Mouse (Mus musculus): Measurements from ENCODE around the gene Gm16253. TPM values are rescaled to one million over a fixed set of nuclear protein-coding genes. Genes with fewer than 3 reads are reported as not detected.

The Gm16253 gene
- polyA plus RNA-seq, 2 experiments: 0.19 to 0.37 TPM

GRCm38 (mm10) chr3:96556651-96557635, 19.8 kb upstream of the Gm16253 start:
- H3K4me2 ChIP-seq (replicated peaks; ENCODE audit: low read depth, low read length, severe bottlenecking): peak overlapping the region; percentile 79
- no peak for DNase-seq (ENCODE audit: low spot score)
- peak overlapping the region; percentile 58 for H3K9ac ChIP-seq (ENCODE audit: low read depth, low read length, severe bottlenecking)
- ATAC-seq (ENCODE audit: low FRiP score, low read depth): no peak
- no peak for TF ChIP-seq POLR2A (IDR thresholded peaks at IDR 0.05; ENCODE audit: borderline replicate concordance, extremely low read depth, insufficient read depth, insufficient read length)
- H3K36me3 ChIP-seq (ENCODE audit: control insufficient read depth, insufficient read depth, low read length): peaks cover 25% of the 10 kb centered on the region
- peak overlapping the region; percentile 82 for H3K27ac ChIP-seq (replicated peaks; ENCODE audit: low read depth, low read length)
- H3K4me3 ChIP-seq (replicated peaks; ENCODE audit: low read length): peak overlapping the region; percentile 60
- H3K4me1 ChIP-seq (ENCODE audit: control insufficient read depth, insufficient read depth, low read length): peaks cover 39% of the 10 kb centered on the region
- no peaks in the 10 kb centered on the region for H3K9me3 ChIP-seq (ENCODE audit: control insufficient read depth, low read length)
- WGBS: 11% methylated on average over 22 of the region's 22 CpGs
- H3K27me3 ChIP-seq (ENCODE audit: control insufficient read depth, insufficient read depth, low read length): no peaks in the 10 kb centered on the region

DNA sequence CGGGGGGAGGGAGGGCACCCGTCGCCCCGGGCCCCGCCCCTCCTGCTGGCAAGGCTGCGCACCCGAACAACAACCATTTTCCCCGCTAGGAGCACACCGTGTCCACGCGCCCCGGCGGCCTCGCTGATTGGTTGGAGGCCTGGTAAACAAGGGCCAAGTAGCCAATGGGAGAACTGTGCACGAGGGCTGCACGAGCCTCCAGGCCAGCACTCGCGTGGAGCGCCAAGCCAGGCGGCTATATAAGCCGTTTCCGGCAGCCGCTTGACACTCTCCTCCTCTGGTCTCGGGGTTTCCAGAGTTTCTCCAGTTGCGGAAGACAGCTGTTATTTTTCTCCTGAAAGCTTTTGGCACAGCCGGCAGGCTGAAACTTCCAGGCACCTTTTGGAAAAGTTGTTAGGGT, 19.1 kb upstream of the Gm16253 start, which contains the start of gene Txnip:
Txnip (plus strand) TSS at position 264 of the 400 bp plus-strand sequence.
- Histone ChIP-seq H3K9me3 (ENCODE audit: control insufficient read depth, low read length) (no peaks in the 10 kb centered on the region), H3K4me3 (replicated peaks; ENCODE audit: low read length) (peak within 1 kb of the TSS; percentile 60), H3K9ac (ENCODE audit: low read depth, low read length, severe bottlenecking) (peak within 1 kb of the TSS; percentile 89), H3K4me2 (replicated peaks; ENCODE audit: low read depth, low read length, severe bottlenecking) (peak within 1 kb of the TSS; percentile 79), H3K36me3 (ENCODE audit: control insufficient read depth, insufficient read depth, low read length) (peaks cover 25% of the 10 kb centered on the region), H3K27me3 (ENCODE audit: control insufficient read depth, insufficient read depth, low read length) (no peaks in the 10 kb centered on the region), H3K27ac (replicated peaks; ENCODE audit: low read depth, low read length) (peak within 1 kb of the TSS; percentile 82), H3K4me1 (ENCODE audit: control insufficient read depth, insufficient read depth, low read length) (peaks cover 39% of the 10 kb centered on the region)
- 4% methylated on average over 26 of the region's 26 CpGs for WGBS
- ATAC-seq (ENCODE audit: low FRiP score, low read depth): peak; percentile 99
- peak; percentile 100; the same call in 1 of the 2 replicates for TF ChIP-seq POLR2A (IDR thresholded peaks at IDR 0.05; ENCODE audit: borderline replicate concordance, extremely low read depth, insufficient read depth, insufficient read length)
- peak; percentile 100 for DNase-seq (ENCODE audit: low spot score)

DNA sequence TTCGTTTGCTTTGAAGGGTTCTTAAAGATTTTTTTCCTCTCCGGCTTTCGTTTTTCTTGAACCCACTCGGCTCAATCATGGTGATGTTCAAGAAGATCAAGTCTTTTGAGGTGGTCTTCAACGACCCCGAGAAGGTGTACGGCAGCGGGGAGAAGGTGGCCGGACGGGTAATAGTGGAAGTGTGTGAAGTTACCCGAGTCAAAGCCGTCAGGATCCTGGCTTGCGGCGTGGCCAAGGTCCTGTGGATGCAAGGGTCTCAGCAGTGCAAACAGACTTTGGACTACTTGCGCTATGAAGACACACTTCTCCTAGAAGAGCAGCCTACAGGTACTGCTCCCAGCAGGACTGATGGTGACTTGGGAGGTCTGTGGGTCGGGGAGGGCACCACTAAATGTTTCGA, 18.6 kb upstream of the Gm16253 start:
- TF ChIP-seq POLR2A (IDR thresholded peaks at IDR 0.05; ENCODE audit: borderline replicate concordance, extremely low read depth, insufficient read depth, insufficient read length): no peak
- Histone ChIP-seq H3K27ac (replicated peaks; ENCODE audit: low read depth, low read length) (peak overlapping the region; percentile 81), H3K9me3 (ENCODE audit: control insufficient read depth, low read length) (no peaks in the 10 kb centered on the region), H3K4me3 (replicated peaks; ENCODE audit: low read length) (peak overlapping the region; percentile 60), H3K27me3 (ENCODE audit: control insufficient read depth, insufficient read depth, low read length) (no peaks in the 10 kb centered on the region), H3K9ac (ENCODE audit: low read depth, low read length, severe bottlenecking) (peak overlapping the region; percentile 89), H3K36me3 (ENCODE audit: control insufficient read depth, insufficient read depth, low read length) (peaks cover 25% of the 10 kb centered on the region), H3K4me2 (replicated peaks; ENCODE audit: low read depth, low read length, severe bottlenecking) (peak overlapping the region; percentile 79), H3K4me1 (ENCODE audit: control insufficient read depth, insufficient read depth, low read length) (peaks cover 39% of the 10 kb centered on the region)
- DNase-seq (ENCODE audit: low spot score) (no peak), ATAC-seq (ENCODE audit: low FRiP score, low read depth) (0 out of 2 replicates have a peak, but pooled peaks have one; percentile 7)
- WGBS: under 1% methylated on average over 17 of the region's 17 CpGs

GRCm38 (mm10) chr3:96558668-96559196, 18.1 kb upstream of the Gm16253 start:
- Histone ChIP-seq H3K27me3 (ENCODE audit: control insufficient read depth, insufficient read depth, low read length) (no peaks in the 10 kb centered on the region), H3K36me3 (ENCODE audit: control insufficient read depth, insufficient read depth, low read length) (peaks cover 25% of the 10 kb centered on the region), H3K27ac (replicated peaks; ENCODE audit: low read depth, low read length) (peak overlapping the region; percentile 81), H3K9ac (ENCODE audit: low read depth, low read length, severe bottlenecking) (peak overlapping the region; percentile 89), H3K4me2 (replicated peaks; ENCODE audit: low read depth, low read length, severe bottlenecking) (peak overlapping the region; percentile 79), H3K9me3 (ENCODE audit: control insufficient read depth, low read length) (no peaks in the 10 kb centered on the region), H3K4me3 (replicated peaks; ENCODE audit: low read length) (peak overlapping the region; percentile 60), H3K4me1 (ENCODE audit: control insufficient read depth, insufficient read depth, low read length) (peaks cover 39% of the 10 kb centered on the region)
- TF ChIP-seq POLR2A (IDR thresholded peaks at IDR 0.05; ENCODE audit: borderline replicate concordance, extremely low read depth, insufficient read depth, insufficient read length): no peak
- DNase-seq (ENCODE audit: low spot score) (no peak), ATAC-seq (ENCODE audit: low FRiP score, low read depth) (no peak)
- WGBS: 35% methylated on average over 10 of the region's 10 CpGs

- H3K36me3 ChIP-seq (ENCODE audit: control insufficient read depth, insufficient read depth, low read length): peaks cover 25% of the 10 kb centered on the region
- no peak overlapping the region for H3K27ac ChIP-seq (replicated peaks; ENCODE audit: low read depth, low read length)
- H3K9ac ChIP-seq (ENCODE audit: low read depth, low read length, severe bottlenecking): peak overlapping the region; percentile 89; the same call in 1 of the 2 replicates
- H3K27me3 ChIP-seq (ENCODE audit: control insufficient read depth, insufficient read depth, low read length): no peaks in the 10 kb centered on the region
- H3K4me2 ChIP-seq (replicated peaks; ENCODE audit: low read depth, low read length, severe bottlenecking): peak overlapping the region; percentile 79
- no peaks in the 10 kb centered on the region for H3K9me3 ChIP-seq (ENCODE audit: control insufficient read depth, low read length)
- 78% methylated on average over 12 of the region's 12 CpGs for WGBS
- no peak for ATAC-seq (ENCODE audit: low FRiP score, low read depth)
- DNase-seq (ENCODE audit: low spot score): no peak
- TF ChIP-seq POLR2A (IDR thresholded peaks at IDR 0.05; ENCODE audit: borderline replicate concordance, extremely low read depth, insufficient read depth, insufficient read length): no peak
- peak overlapping the region; percentile 60 for H3K4me3 ChIP-seq (replicated peaks; ENCODE audit: low read length)
- H3K4me1 ChIP-seq (ENCODE audit: control insufficient read depth, insufficient read depth, low read length): peaks cover 45% of the 10 kb centered on the region
Observed at GRCm38 (mm10) chr3:96559398-96559910, 17.3 kb upstream of the Gm16253 start.
